Mouse (Mus musculus) CH12.LX (cell line): ENCODE results near the gene Palm.

Source experiments
- BHLHE40 ChIP-seq: IDR thresholded peaks from 2 replicates; pipeline ENCODE4 v1.6.1; 2011; ENCODE audit warnings: mild to moderate bottlenecking, low read depth, low read length, improper control_type of control experiment
- CTCF ChIP-seq, 2 experiments: IDR thresholded peaks in 1 of 2; conservative IDR thresholded peaks in 1 of 2; 2 replicates each; pipeline ENCODE4 v1.5.1; 2011 to 2012; ENCODE audit warnings: low read depth in 2 of 2, low read length in 2 of 2, improper control_type of control experiment in 1 of 2, inconsistent platforms in 1 of 2, mild to moderate bottlenecking in 1 of 2, moderate library complexity in 1 of 2
- E2F4 ChIP-seq: IDR thresholded peaks from 2 replicates; pipeline ENCODE4 v1.6.1; 2011; ENCODE audit warnings: low read depth, low read length, improper control_type of control experiment; ENCODE audit not compliant: insufficient replicate concordance
- KAT2A ChIP-seq: IDR thresholded peaks from 2 replicates; pipeline ENCODE4 v1.6.1; 2012; ENCODE audit warnings: low read length, improper control_type of control experiment, inconsistent platforms; ENCODE audit not compliant: insufficient replicate concordance
- MXI1 ChIP-seq: IDR thresholded peaks from 2 replicates; pipeline ENCODE4 v1.6.1; 2011; ENCODE audit warnings: mild to moderate bottlenecking, low read depth, low read length, improper control_type of control experiment
- POLR2A ChIP-seq: IDR thresholded peaks from 2 replicates; pipeline ENCODE4 v1.6.1; 2011; ENCODE audit warnings: low read depth, mild to moderate bottlenecking, improper control_type of control experiment, low read length
- TBP ChIP-seq: conservative IDR thresholded peaks from 2 replicates; pipeline ENCODE4 v1.6.1; 2011; ENCODE audit warnings: low read depth, low read length, improper control_type of control experiment

DNA sequence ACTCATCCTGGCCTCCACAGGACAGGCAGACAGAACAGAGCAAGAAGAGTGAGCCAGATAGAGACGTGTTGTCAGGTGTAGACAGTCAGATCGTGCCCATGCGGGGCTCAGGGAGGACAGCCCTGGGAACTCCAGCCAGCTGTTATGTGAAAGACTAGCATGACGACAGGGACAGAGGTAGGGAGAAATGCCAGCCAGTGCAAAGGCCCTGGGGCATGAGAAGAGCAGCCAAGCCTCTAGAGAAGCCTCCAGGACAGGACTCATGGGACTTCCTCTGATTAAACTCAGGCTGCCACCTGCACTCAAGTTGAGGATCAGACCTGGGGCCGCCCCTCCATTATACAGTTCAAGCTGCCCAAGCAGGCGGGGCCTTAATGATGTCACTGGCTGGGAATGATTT lies 44.9 kb upstream of the Palm start:
- TF ChIP-seq CTCF (conservative IDR thresholded peaks at IDR 0.05 in 1 of 2, IDR thresholded peaks at IDR 0.05 in 1 of 2; ENCODE audit: low read depth in 2 of 2, low read length in 2 of 2) (no peak), POLR2A (no peak), MXI1 (no peak), TBP (no peak), E2F4 (no peak), BHLHE40 (no peak), KAT2A (no peak)
